Mouse (Mus musculus): ENCODE results near the gene Mindy1.

DNA sequence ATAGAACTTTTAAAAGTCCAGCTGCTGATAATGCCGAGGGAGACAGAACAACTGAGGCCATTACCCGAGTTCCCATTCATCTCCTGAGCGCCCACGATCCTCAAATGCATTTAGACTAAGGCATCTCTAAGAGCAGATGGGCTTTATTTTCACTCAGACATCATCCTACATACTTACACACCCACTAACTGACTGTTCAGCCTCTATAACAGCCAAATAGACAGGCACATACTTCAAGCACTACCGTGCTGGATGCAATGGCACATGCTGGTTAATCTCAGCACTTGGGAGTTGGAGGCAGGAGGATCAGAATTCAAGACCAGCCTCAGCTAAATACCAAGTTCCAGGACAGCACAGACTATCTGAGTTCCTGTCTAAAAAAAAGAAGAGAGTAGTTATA is 11.4 kb upstream of the Mindy1 start:
- TF ChIP-seq EP300 (IDR thresholded peaks at IDR 0.05; ENCODE audit: low read length) = no peak
- TF ChIP-seq CHD1 (IDR thresholded peaks at IDR 0.05; ENCODE audit: low read depth, low read length) = no peak
- no peak for TF ChIP-seq CTCF (conservative IDR thresholded peaks at IDR 0.05 in 1 of 2, IDR thresholded peaks at IDR 0.05 in 1 of 2; ENCODE audit: low read depth in 2 of 2, low read length in 2 of 2)
- TF ChIP-seq POLR2A (IDR thresholded peaks at IDR 0.05; ENCODE audit: low read depth, low read length) = no peak
- no peak for TF ChIP-seq GABPA (IDR thresholded peaks at IDR 0.05; ENCODE audit: insufficient replicate concordance, low read depth, low read length)
